Mouse (Mus musculus): ENCODE data around the gene Nckap5. TPM values are rescaled to one million over a fixed set of nuclear protein-coding genes. Genes with fewer than 3 reads are reported as not detected.

Gene Nckap5
- 1.9 and 2.1 TPM in 2 replicates for polyA plus RNA-seq (2012; rRNA removed)

GRCm38 (mm10) chr1:126830031-126830927 is at the start of gene Nckap5:
Gene Nckap5 (minus strand): TSS chr1:126830799.

GRCm38 (mm10) chr1:125912601-125913600 is 917.7 kb downstream of the Nckap5 start, which contains the start of gene Lypd1:
Gene Lypd1 (minus strand): TSS chr1:125913101.

Data from liver, embryonic 18 days (tissue).